Mouse (Mus musculus) ovary, adult 10 weeks (tissue): Measurements from ENCODE around the gene Gm4952. TPM values are rescaled to one million over a fixed set of nuclear protein-coding genes. Genes with fewer than 3 reads are reported as not detected.

Experiments
- polyA plus RNA-seq: library from polyadenylated mRNA; stranded (reverse); fragments of 350-450 nt; fragmentation: Illumina TruSeq; extraction: RNeasy Lipid Tissue Mini Kit (QIAGEN cat#74804); gene quantifications from one replicate; pipeline ENCODE4 v1.2.3, GENCODE M21; 2014

Gene Gm4952
- 1.1 TPM for polyA plus RNA-seq

DNA sequence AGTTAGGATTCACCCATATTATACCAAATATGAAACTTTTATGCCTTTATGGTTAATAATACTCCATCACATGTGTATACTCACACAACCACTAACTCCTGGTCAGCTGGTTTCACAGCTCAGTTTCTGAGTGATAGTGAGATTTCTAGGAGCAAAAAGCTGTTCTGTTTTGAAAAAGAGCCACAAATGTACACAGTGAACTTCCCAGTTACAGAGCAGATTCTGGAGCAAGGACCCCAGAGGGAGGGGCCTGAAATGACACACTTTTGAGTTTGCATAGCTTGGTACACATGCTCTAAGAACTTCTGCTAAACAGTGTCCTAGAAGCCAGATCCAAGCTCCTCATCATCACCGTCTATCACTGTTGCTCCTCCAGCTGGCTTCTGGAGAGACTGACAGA lies at the start of gene Gm4952:
Gene Gm4952, plus strand, starts transcription at position 301 of the 400 bp plus-strand sequence.

DNA sequence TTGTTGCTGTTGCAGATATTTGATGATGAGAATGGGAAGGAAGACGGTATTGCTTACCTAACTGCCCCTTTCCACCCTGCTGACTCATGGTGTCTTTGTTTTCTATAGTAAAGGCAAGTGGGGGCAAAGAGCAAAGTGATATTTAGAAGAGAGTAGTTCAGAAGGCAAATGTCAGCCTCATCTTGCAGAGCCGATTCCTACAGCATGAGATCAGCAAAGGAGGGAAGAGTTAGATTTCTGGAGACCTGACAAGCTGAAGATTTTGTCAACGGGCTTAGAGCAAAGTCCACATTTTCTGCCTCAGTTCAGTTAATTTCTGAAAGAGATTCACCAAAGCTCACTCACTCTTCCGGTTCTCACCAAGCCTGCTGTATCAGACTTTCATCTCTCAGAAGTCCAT lies 33.4 kb downstream of the Gm4952 start, which contains the start of gene Glyat:
Gene Glyat, plus strand, starts transcription at position 133 of the 400 bp plus-strand sequence.

DNA sequence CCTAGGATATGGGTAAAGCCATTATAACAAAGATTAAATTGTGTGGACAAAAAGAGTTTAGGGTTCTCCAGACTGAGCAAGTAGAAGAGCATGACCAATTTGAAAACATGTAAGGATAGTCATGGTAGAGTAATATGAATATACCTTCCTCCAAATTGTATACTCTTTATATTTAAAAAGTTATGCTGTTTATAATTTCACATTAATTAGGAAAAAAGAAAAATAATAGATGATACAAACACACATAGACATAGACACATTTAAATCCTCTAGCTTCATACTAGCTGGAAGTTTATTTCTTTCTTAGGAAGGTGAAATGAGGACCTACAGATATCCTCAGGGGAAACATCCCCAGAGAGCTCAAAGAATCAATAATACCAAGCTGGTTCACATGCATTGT lies 70.4 kb downstream of the Gm4952 start, which contains the start of gene Olfr1442:
Gene Olfr1442, plus strand, starts transcription at position 301 of the 400 bp plus-strand sequence.

DNA sequence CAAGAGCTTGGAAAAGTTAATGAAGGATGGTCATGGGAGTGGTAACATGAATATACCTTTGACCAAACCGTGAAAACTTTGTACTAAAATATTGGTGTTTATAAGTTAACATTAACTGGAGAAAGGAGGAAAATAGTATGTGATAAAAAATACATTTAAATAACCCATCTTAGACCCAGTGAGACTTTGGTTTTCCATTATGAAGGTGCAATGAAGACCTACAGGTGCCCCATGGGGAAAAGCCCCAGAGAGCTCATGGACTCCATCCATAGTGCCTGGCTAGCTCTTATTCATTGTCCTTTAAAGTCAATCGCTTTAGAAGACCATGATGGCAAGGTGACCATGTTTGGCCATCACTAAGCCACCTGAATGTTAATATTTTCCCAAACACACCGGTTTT lies 78.0 kb downstream of the Gm4952 start, which contains the start of gene Olfr1443:
Gene Olfr1443, plus strand, starts transcription at position 301 of the 400 bp plus-strand sequence.

Other genes with a start within 250 kb of the Gm4952 start
- not detected for gene Olfr1440, start 212.7 kb upstream of the Gm4952 start, polyA plus RNA-seq
- gene Olfr1441, start 182.5 kb upstream of the Gm4952 start, polyA plus RNA-seq: not detected
- gene Pfpl, start 172.1 kb upstream of the Gm4952 start, polyA plus RNA-seq: not detected
- gene Mpeg1, start 139.2 kb upstream of the Gm4952 start, polyA plus RNA-seq: 117 TPM
- 65.7 TPM for gene Dtx4, start 98.5 kb upstream of the Gm4952 start, polyA plus RNA-seq
- 36.6 TPM for gene Fam111a, start 54.2 kb upstream of the Gm4952 start, polyA plus RNA-seq
- not detected for gene Glyat, start 33.3 kb downstream of the Gm4952 start, polyA plus RNA-seq
- not detected for gene Olfr1442, start 70.5 kb downstream of the Gm4952 start, polyA plus RNA-seq
- not detected for gene Olfr1443, start 78.1 kb downstream of the Gm4952 start, polyA plus RNA-seq
- not detected for gene Keg1, start 95.8 kb downstream of the Gm4952 start, polyA plus RNA-seq
- 3.2 TPM for gene Cntf, start 165.7 kb downstream of the Gm4952 start, polyA plus RNA-seq
- 199 TPM for gene Zfp91, start 196.2 kb downstream of the Gm4952 start, polyA plus RNA-seq
- gene Lpxn, start 196.2 kb downstream of the Gm4952 start, polyA plus RNA-seq: 2.6 TPM
- gene Gm5244, start 246.7 kb downstream of the Gm4952 start, polyA plus RNA-seq: not detected